Mouse (Mus musculus) CH12.LX (cell line): ENCODE measurements at regions not wholly inside any gene's neighbourhood (a gene's known extent, or its start where the extent isn't known, plus 50 kb on each side); places are given as distances from the start of the nearest gene placed in this dataset.

Source experiments
- CHD2 ChIP-seq: IDR thresholded peaks from 2 replicates; pipeline ENCODE4 v1.6.1; 2011; ENCODE audit warnings: low read length, improper control_type of control experiment
- CTCF ChIP-seq, 2 experiments: IDR thresholded peaks in 1 of 2; conservative IDR thresholded peaks in 1 of 2; 2 replicates each; pipeline ENCODE4 v1.5.1; 2011 to 2012; ENCODE audit warnings: low read depth in 2 of 2, low read length in 2 of 2, improper control_type of control experiment in 1 of 2, inconsistent platforms in 1 of 2, mild to moderate bottlenecking in 1 of 2, moderate library complexity in 1 of 2
- EP300 ChIP-seq: IDR thresholded peaks from 2 replicates; pipeline ENCODE4 v1.6.1; 2011; ENCODE audit warnings: low read length, improper control_type of control experiment
- ETS1 ChIP-seq: conservative IDR thresholded peaks from 2 replicates; pipeline ENCODE4 v1.6.1; 2012; ENCODE audit warnings: low read depth, mild to moderate bottlenecking, inconsistent platforms, low read length, improper control_type of control experiment, moderate library complexity
- GABPA ChIP-seq: IDR thresholded peaks from 2 replicates; pipeline ENCODE4 v1.6.1; 2012; ENCODE audit warnings: low read depth, low read length, improper control_type of control experiment, inconsistent platforms; ENCODE audit not compliant: insufficient replicate concordance
- JUND ChIP-seq: conservative IDR thresholded peaks from 2 replicates; pipeline ENCODE4 v1.6.1; 2011; ENCODE audit warnings: low read depth, low read length, improper control_type of control experiment
- MEF2A ChIP-seq: IDR thresholded peaks from 2 replicates; pipeline ENCODE4 v1.6.1; 2014; ENCODE audit warnings: low read depth, mild to moderate bottlenecking, inconsistent platforms, low read length, improper control_type of control experiment, borderline replicate concordance
- POLR2A ChIP-seq: IDR thresholded peaks from 2 replicates; pipeline ENCODE4 v1.6.1; 2011; ENCODE audit warnings: low read depth, mild to moderate bottlenecking, improper control_type of control experiment, low read length
- RCOR1 ChIP-seq: conservative IDR thresholded peaks from 2 replicates; pipeline ENCODE4 v1.6.1; 2012; ENCODE audit warnings: low read depth, mild to moderate bottlenecking, inconsistent platforms, low read length, improper control_type of control experiment
- TBP ChIP-seq: conservative IDR thresholded peaks from 2 replicates; pipeline ENCODE4 v1.6.1; 2011; ENCODE audit warnings: low read depth, low read length, improper control_type of control experiment
- UBTF ChIP-seq: IDR thresholded peaks from 2 replicates; pipeline ENCODE4 v1.6.1; 2012; ENCODE audit warnings: low read depth, mild to moderate bottlenecking, inconsistent platforms, low read length, improper control_type of control experiment, moderate library complexity
- ZC3H11A ChIP-seq: IDR thresholded peaks from 2 replicates; pipeline ENCODE4 v1.6.1; 2012; ENCODE audit warnings: low read depth, mild to moderate bottlenecking, inconsistent platforms, low read length, improper control_type of control experiment

- TF ChIP-seq RCOR1 (no peak), CTCF (conservative IDR thresholded peaks at IDR 0.05 in 1 of 2, IDR thresholded peaks at IDR 0.05 in 1 of 2; ENCODE audit: low read depth in 2 of 2, low read length in 2 of 2) (no peak), GABPA (no peak), POLR2A (no peak), EP300 (no peak), ZC3H11A (no peak), TBP (no peak), UBTF (no peak), MEF2A (no peak), CHD2 (no peak), ETS1 (no peak), JUND (no peak)
These were observed 146.4 kb downstream of the Fndc1 start for GRCm38 (mm10) chr17:7680658-7681057.
